Mouse (Mus musculus): ENCODE results near the gene Crocc2. TPM values are rescaled to one million over a fixed set of nuclear protein-coding genes. Genes with fewer than 3 reads are reported as not detected.

The Crocc2 gene
- not detected for polyA plus RNA-seq (2014; fragmentation: Illumina TruSeq; extraction: RNeasy Lipid Tissue Mini Kit (QIAGEN cat#74804); ENCODE audit: low replicate concordance)

DNA sequence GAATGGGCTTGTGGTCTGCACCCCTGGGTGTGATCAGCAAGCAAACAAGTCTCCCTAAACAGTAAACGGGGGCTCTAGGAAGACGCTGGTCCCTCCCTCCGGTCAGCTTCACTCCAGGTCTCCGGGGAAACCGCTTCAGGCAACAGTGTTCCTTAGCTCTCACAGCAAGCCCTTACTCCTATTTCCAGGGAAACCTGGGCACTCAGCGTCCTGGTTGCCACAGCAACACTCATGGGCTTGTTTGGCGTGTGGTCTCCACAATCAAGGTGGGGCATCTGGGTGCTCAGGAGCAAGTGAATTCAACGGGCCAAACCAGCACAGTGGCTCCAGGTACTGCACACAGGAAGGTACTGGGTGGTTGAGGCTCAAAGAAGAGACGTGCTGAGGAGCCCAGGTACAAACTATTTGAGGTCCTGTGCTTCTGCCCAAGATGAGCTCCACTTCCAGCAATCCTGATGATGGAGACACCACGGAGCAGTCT, at the start of gene Crocc2:
TSS of gene Crocc2 (plus strand) at position 431 of the 481 bp plus-strand sequence.

DNA sequence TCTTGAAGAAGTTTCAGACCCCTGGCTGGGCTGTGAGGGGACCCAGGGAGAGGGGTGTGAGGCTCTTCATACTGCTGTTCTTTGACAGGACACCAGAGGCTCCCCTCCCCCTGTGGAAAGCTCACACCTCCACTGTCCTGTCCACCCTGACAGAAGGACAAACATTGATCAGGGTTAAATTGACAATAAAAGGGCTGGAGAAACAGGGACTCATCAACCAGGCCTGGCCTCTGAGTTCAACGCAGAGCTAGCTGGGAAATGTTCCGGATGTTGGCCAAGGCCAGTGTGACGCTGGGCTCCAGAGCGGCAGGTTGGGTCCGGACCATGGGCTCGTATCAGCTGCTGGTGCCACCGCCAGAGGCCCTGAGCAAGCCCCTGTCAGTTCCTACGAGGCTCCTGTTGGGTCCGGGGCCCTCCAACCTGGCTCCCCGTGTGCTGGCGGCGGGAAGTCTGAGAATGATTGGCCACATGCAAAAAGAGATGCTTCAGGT, 33.4 kb upstream of the Crocc2 start, which contains the start of gene Agxt:
TSS of gene Agxt (plus strand) at position 205 of the 491 bp plus-strand sequence.

DNA sequence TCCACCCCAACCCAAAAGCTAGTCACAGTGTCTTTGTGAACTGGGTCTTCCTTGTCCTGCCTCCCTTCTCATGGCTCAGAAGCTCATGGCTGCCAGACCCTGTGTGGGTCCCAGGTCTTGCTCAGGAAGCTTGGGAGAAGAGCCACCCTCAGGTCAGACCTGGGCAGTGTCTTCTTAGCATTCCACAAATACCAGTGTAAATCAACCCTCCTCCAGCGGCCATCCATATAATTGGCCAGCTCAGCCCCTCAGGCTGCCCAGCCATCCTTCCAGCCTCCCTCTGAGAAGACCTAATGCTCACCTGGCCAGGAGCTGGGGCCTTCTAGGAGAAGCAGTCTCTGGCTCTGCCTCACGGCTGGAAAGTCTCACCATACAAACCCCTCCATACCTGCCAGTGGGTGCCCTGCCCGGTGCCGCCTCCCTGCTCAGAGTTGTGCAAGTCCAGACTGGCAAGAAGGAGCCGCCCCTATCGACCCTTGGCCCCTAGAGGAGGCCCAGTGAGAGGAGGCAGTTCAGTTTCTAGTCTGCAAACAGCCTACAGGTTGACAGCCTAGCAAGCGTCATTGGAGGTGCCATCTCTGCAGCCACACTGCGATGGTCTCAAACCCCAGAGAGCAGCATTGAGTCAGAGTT, 7.9 kb upstream of the Crocc2 start, which contains the start of gene 2310007B03Rik:
TSS of gene 2310007B03Rik (minus strand) at position 448 of the 633 bp plus-strand sequence.

DNA sequence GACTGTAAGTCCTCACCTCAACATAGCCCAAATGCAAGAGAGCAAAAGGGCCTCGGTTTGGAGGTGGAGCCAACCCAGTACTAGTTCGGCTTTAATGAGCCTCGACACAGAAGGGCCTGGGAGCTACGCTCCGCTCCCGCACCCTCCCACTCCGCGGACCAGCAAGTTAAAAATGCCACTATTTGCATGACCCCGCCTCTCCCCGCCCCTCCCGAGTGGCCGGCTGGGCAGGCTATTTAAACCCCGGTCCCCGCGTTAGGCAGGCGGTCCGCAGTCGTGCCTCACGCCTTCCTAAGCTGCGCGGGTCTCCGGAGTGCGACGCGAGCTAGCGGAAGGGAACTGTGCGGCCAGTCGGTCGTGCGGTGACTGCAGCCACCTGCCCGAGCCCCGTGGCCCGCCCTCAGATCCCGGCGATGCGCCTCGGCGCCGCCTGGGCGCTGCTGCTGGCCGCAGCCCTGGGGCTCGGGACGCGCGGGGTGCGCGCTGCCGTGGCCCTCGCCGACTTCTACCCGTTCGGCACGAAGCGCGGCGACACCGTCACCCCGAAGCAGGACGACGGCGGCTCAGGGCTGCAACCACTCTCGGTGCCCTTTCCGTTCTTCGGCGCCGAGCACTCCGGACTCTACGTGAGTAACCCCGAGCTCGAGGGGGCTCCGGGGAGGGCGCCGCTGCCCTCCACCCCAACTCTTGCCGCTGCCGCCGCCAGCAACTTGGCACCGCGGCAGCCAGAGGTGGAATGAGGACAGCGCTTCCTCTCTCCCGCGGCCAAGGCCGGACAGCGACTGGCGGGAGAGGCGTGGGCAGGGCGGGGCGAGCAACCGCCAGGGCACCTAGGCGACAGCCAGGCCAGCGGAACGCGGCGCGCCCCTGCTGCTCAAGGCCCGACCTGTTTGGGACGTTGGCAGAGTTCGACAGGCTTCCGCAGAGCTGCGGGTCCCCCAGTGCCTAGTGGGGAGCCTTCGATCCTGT, 67.3 kb downstream of the Crocc2 start, which contains the start of gene Sned1:
TSS of gene Sned1 (plus strand) at position 266 of the 969 bp plus-strand sequence.

Other genes starting within 250 kb of the Crocc2 start
- 2.2 TPM for gene Capn10, start 234.3 kb upstream of the Crocc2 start, polyA plus RNA-seq (2014; fragmentation: Illumina TruSeq; extraction: RNeasy Lipid Tissue Mini Kit (QIAGEN cat#74804); ENCODE audit: low replicate concordance)
- gene Gpr35, start 217.9 kb upstream of the Crocc2 start, polyA plus RNA-seq (2014; fragmentation: Illumina TruSeq; extraction: RNeasy Lipid Tissue Mini Kit (QIAGEN cat#74804); ENCODE audit: low replicate concordance), result 7.8 TPM
- not detected for gene Aqp12, start 162.4 kb upstream of the Crocc2 start, polyA plus RNA-seq (2014; fragmentation: Illumina TruSeq; extraction: RNeasy Lipid Tissue Mini Kit (QIAGEN cat#74804); ENCODE audit: low replicate concordance)
- gene Kif1a, start 66.8 kb upstream of the Crocc2 start, polyA plus RNA-seq (2014; fragmentation: Illumina TruSeq; extraction: RNeasy Lipid Tissue Mini Kit (QIAGEN cat#74804); ENCODE audit: low replicate concordance), result not detected
- gene Agxt, start 33.5 kb upstream of the Crocc2 start, polyA plus RNA-seq (2014; fragmentation: Illumina TruSeq; extraction: RNeasy Lipid Tissue Mini Kit (QIAGEN cat#74804); ENCODE audit: low replicate concordance), result not detected
- gene 2310007B03Rik, start 7.8 kb upstream of the Crocc2 start, polyA plus RNA-seq (2014; fragmentation: Illumina TruSeq; extraction: RNeasy Lipid Tissue Mini Kit (QIAGEN cat#74804); ENCODE audit: low replicate concordance), result 2.0 TPM
- gene Sned1, start 67.1 kb downstream of the Crocc2 start, polyA plus RNA-seq (2014; fragmentation: Illumina TruSeq; extraction: RNeasy Lipid Tissue Mini Kit (QIAGEN cat#74804); ENCODE audit: low replicate concordance), result 1.4 TPM
- 11.3 TPM for gene Mterf4, start 137.2 kb downstream of the Crocc2 start, polyA plus RNA-seq (2014; fragmentation: Illumina TruSeq; extraction: RNeasy Lipid Tissue Mini Kit (QIAGEN cat#74804); ENCODE audit: low replicate concordance)
- gene Ppp1r7, start 174.1 kb downstream of the Crocc2 start, polyA plus RNA-seq (2014; fragmentation: Illumina TruSeq; extraction: RNeasy Lipid Tissue Mini Kit (QIAGEN cat#74804); ENCODE audit: low replicate concordance), result 78.4 TPM
- gene Pask, start 174.8 kb downstream of the Crocc2 start, polyA plus RNA-seq (2014; fragmentation: Illumina TruSeq; extraction: RNeasy Lipid Tissue Mini Kit (QIAGEN cat#74804); ENCODE audit: low replicate concordance), result 2.2 TPM
- gene Ano7, start 205.2 kb downstream of the Crocc2 start, polyA plus RNA-seq (2014; fragmentation: Illumina TruSeq; extraction: RNeasy Lipid Tissue Mini Kit (QIAGEN cat#74804); ENCODE audit: low replicate concordance), result 22.8 TPM

All from small intestine, adult 10 weeks (tissue).